Mouse (Mus musculus) heart, adult 9 months (tissue): Measurements from ENCODE around the gene Ramp1.

Experiments
- DNase-seq, 2 experiments: peaks; one replicate each; pipeline ENCODE4 v3.0.0; 2022; ENCODE audit warnings: low spot score in 2 of 2

Ramp1 gene

DNA sequence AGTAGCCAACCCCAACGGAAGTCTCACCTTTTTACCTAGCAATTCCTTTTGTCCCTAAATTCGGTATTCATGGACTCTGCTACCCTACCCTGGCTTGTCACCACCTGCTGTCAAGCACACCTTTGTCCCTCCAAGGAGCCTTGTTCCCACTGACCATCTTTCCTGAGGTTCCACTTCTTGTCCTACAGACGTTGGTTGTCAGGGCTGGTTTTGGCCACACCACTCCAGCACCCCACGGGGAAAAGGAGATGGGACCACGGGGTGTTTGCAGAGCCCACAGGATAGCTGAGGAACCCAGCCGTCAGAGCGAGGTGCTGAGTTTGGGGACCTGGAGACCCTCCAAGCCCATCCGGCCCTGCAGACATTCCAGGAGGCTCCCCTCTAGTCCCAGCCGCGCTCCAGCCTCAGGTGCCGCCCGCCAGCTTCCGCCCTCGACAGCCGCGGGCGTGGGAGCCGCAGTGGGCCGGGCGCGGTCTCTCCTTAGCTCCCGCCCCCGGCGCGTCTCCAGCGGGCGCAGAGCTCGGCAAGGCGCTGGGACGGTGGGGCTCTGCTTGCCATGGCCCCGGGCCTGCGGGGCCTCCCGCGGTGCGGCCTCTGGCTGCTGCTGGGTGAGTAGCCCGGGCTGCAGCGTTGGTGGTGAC is at the start of gene Ramp1:
Ramp1 (plus strand) TSS at position 290 of the 641 bp plus-strand sequence.
- DNase-seq: peak in 1 of 2 experiments; percentile 30

DNA sequence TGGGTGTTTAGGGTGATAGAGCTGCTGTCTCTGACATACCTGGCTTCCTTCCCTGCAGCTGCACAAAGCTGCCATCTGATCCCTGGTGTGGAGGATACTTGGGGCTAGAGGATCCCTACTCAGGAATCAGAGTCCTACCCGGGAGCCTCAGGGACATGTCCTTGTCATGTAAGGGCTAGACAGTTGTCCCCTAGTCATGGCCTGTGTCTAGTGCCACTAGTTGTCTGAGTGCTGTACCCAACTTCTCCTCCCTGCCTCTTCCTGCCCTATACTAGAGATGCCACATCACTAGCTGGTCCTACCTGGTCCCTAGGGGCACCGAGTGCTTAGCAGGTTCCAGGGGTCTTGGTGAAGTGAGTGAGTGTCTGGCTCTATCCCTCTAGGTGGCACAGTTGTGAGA is 42.6 kb upstream of the Ramp1 start:
- no peak for DNase-seq

DNA sequence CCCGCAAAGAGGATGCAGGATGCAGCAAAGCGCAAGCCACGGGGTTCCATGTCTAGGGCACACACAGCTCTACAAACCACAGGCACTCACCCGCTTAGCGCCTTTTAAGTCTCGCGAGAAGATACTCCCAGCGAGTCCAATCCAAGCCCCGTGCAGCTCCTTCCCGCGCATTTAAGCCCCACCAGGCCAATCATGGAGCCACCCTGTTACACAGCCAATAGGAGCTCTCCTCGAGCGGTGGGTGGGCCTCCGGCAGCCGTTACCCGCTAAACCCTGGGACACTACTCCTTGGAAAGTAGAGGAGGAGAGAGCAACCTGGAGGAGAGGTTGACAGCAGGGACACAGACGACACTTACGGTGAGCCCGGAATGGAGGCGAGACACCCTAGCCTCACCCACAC is 34.8 kb upstream of the Ramp1 start, which contains the start of gene Rbm44:
Rbm44 (plus strand) TSS at position 277 of the 400 bp plus-strand sequence.
- no peak for DNase-seq

DNA sequence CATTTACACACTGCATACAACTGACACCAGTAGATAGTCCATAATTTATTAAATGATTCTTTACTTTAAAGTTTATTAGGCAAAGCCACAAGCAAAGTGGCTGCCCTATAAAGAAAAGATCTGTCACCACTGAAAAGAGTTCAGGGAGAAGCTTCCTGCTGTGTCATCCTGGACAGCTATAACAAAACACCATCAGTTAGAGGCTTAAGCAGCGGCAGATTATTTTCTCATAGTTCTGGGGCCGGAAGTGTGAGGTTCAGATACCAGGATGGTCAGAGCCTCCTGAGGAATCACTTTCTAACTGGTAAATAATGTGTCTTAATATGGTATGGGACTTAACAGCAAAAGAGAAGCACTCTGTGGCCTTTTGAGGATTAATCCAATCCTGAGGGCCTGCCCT is 28.1 kb upstream of the Ramp1 start:
- DNase-seq: no peak

DNA sequence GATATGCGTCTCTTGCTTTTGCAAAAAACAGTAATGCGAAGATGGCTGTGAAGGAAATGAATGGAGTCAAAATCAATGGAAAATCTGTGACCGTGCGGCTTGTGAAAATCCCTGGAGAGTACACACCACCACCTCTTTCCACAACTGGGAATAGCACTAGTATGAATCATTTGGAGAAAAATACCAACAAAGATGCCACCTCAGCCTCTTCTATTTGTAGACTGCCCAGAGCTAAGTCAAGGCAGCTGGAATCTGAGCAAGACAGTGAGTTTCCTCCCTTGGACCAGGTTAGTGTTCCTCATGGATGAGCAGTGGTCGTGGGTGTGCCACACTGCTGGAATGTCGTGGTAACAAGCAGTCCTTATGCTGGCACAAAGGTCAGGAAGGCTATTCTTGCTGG is 12.8 kb upstream of the Ramp1 start:
- no peak for DNase-seq

DNA sequence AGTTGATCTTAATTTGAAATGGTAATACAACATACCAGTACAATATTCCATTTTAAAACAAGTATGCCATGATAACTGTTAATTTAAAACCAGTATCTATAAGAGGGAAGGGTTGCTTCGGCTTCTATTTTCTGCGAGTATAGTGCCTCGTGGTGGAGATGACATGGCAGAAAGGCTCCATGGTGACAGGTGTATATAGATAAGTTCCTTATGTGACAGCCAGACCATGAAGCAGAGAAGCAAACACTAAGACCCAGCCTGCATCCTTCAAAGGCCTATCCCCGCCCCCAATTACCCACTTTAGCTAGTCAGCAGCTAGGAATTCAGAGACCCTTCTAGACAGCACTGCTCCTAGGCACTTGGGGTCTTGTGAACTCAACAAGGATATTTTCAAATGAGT is 10.5 kb upstream of the Ramp1 start:
- DNase-seq: no peak

DNA sequence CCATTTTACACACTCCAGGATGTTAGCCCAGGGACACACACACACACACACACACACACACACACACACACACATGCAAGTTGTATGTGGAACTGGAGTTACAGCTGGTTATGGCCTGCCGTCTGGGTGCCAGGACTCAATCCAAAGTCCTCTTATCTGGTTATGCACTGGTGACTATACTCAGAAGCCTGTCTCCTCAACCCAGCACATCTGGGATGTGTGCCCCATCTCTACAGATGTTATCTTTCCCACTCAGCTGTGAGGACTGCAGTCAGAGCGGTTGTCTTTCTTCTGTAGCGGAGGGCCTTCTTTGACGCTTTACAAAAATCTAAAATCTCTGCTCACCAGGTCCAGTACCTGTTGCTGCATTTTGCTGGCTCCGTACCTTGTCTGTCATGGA is 4.8 kb upstream of the Ramp1 start:
- DNase-seq: no peak

DNA sequence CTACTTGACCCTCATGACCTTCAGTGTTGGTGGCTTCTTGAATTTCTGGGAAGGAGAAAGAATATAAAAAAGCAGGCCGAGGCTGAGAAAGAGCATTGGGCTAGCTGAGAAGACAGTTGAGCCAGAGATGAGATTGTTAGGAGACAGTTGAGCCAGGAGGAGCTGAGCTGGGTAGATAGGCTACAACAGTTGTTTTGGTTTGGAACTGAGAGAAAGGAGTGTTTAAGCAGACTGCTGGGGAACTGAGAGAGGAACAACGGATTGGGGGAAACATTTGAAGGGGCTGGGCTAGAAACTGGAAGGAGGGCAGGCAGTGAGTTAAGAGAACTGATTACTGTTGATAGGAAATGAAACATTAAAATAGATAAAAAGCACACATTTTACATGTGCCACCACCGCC is 3.6 kb upstream of the Ramp1 start:
- no peak for DNase-seq

DNA sequence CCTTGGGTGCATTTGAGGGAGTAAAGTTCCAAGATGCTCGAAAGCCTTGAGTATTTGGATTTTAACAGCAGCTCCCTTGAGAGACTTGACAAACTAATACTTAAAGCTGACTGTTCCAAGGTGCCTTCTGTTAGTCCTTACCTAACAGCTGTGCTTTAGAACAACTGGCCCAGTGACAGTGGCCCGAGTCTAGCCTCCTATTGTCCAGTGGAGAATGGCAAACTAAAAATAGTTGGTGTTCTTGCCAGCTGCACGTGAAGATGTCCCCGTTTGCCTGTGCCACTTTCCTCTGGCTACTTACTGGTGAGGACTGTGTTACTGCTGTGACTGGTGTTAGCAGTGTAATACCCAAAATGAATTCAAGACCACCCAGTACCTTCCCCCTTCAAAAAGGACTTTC is 2.8 kb upstream of the Ramp1 start:
- DNase-seq: peak; percentile 25 to 32

DNA sequence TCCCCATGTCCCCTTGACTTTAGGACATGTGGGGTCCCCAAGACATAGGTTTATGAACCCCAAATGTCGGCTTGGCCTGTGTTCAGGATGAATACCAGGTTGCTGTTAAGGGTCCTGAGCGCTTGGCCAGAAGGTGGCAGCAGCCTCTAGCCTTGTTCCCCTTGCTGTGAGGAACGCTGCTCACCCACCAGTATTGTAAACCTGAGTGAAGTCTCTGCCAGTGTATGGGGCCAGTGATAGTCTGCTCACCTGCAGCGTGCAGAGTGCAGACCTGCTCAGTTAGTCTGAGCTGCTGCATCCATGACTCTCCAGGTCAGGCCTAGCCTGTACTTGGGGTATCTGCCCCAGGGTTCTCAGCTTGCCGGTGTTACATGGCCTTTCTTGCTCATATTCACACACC is 536 bp upstream of the Ramp1 start:
- peak; percentile 42 to 60 for DNase-seq

DNA sequence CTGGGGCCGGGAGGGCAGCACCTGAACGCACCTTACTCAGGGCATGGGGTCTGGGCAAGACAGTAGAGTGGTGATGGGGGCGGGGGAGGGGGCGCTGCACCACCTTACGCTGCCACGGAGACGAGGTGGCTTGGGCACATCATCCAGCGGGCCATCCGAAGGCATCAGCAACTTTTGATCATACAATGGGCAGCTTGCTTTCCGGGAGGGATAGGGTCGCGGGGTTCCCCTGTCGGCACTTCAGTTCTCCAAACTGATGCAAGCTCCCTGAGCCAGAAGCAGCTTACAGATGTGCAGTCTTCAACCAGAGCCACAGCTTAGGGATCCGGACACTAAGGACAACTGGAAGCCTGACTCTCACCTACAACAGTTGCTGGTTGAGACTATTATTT is 548 bp downstream of the Ramp1 start:
- DNase-seq: no peak

DNA sequence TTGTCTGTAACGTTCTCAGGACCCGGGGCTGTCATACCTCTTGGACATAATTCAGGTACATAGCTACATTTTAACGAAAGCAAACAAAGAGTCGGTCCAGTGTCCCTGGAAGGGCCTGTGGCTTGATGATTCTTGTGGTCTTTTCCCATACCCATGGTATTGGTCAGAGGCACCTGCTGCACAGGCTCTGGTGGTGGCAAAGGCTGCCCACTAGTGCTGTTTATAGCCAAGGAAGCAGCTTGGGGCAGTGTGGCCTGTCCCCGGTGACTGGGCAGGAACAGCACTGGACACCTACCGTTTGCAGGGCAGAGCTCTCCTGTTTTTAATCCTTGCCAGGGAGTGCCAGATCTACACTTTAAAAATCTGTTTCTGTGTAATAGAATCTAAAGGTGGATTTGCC is 1.1 kb downstream of the Ramp1 start:
- DNase-seq: no peak

DNA sequence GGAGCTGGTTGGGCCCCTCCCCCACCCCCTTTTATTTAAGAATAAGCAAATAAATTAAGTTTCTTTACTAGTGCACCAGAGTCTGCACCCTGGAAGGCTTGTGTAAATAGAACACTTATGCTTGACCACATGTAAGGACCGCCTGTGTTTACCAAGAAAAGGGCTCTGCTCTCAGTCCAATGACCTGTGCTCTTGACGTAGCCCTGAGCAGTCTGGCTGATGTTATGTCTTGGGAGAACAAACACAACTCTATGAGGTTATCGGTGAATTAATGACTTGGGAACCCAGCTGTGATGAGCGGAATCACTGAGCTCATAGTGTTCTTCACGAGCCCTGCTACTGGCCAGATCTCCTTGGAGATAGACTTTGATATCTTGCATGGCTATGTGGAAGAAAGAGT is 1.6 kb downstream of the Ramp1 start:
- no peak for DNase-seq

DNA sequence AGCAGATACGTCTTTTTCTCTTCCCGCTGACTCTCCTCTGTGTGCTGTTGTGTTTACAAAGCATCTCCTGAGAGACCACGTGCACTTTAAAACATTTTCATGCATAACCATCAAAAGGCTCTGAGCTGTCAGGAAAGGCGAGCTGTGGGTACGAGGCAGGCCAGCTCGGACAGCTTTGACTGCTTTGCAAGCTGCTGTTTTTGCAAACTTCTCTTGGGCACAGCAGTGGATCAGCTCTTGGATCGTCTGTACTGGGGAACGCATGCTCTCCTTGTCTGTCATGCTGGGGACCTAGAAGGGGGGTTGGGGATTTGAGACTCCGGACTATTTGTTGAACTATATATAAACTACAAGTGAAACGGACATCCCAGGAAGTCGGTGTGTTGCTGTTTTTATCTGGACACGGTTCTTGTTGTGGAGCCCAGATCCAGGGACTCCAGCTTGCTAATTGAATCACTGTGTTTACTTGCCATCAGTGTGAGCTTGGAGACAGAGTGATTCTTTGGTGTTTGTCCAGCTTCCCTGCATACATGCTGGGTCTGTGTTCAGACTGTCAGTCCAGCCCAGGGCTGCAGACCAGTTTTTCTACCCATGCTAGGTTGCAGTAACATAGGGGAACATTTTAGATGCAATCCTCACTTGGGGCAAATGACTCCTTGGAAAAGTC is 2.3 kb downstream of the Ramp1 start:
- no peak for DNase-seq

DNA sequence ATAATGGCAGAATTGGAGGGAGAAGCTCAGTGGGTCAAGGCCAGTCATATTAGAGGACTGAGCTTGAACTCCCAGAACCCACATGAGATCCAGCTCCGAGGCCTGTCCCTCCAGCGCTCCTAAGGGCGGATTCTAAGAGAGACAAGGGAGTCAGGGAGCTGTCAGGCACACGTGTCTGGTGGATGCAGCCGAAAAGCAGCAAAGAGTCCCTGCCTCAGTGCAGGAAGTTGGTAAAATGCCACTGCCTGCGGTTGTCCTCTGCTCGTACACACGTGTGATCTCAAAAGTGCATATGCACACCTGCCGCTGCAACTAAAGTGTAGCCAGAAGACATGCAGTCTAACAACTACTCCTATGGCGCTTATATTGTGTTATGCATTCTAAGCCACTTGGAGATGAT is 3.7 kb downstream of the Ramp1 start:
- no peak for DNase-seq

DNA sequence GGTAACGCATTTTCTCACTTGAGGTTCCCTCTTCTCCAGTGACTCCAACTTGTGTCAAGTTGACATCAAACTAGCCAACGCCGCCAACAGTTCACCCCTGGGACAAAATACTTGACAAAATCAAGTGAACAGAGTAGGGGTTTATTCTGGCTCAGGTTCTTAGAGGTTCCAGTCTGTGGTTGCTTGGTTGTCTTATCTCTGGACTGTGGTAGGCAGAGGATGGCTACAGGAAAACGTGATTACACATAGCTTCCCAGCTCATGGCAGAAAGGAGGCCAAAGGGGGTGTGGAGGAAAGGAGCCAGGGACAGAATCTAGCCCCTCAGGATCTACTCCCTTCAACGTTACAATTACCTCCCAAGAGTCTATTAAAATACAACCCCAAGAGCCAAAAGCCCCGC is 7.1 kb downstream of the Ramp1 start:
- DNase-seq: no peak

DNA sequence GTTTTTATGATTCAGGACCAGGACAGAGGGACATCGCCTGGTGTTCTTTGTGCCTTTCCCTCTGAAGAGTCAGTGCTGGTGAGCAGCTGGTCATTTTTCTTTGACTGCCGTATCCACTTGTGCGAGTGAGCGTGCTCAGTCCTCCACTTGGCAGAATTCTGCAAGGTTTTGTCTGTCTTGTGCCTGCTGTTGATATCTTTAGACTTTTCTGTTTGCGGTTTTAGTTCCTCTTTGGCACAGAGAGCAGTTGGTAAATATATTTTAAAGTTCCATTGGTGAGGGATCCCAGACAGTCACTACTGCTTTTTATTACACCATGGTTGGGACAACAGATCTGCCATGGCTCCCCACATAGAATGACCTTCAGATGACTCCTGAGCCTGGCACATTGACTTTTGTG is 7.7 kb downstream of the Ramp1 start:
- DNase-seq: peak in 1 of 2 experiments; percentile 41

DNA sequence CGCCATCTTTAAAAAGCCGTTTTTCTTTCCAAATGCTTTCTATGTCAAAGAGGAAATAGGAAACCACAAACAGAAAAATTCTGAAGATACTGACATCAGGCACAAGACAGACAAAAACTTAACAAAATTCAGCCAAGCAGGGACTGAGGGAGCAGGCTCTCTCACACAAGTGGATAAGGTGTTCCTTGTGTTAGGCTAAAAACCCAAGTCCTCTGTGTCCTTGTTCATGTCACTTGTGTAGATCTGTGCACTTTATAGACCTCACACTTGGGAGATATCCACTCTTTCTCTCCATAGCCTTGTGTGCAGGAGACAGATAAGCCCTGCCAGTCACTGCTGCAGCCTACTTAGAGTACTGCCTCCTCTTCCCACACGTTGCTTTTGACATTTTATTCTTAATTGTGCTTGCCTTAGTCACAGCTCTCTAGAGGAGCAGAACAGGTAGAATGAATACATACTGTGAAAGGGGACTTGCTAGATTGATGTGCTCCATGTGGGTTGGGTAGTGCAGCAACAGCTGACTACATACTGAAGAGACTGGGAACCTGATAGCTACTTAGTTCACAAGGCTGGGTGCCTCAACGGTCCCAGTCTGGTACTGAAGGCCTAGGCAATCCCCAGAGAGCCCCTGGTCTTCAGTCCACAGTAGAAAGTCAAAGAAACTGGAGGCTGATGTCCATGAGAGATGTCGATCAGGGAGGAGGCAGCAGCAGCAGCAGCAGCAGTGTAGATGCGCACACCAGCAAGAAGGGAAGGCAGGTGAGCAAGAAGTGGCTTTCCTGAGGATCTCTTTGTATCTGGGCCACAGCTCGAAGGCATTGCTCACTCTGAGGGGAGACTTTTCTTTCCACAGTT is 8.4 kb downstream of the Ramp1 start:
- DNase-seq: no peak

DNA sequence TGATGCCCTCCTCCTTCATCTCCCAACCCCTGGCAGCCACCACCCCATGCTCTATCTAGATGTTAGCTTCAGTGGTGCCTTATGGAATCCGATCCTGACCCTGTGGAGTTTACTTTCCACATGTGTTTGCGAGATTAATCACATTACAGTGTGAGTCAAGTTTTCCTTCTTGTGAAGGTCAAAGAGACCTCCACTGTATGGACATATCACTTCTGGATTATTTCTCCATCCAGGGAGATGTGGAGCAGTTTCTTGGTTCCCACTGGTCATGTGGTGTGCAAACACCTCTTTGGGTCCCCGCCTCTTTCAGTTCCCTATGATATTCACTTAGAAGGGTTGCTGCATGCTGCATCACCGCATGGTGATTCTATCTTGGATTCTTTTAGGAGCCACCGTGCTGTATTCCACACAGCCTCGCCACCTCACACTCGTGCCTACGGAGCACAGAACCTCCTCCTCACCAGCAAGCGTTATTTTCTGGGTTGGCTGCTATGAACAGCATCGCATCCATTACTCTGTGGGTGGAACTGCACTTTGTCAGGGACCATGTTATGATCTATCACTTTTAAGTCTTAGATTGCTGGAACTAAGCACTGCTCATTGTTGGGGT is 9.3 kb downstream of the Ramp1 start:
- no peak for DNase-seq

DNA sequence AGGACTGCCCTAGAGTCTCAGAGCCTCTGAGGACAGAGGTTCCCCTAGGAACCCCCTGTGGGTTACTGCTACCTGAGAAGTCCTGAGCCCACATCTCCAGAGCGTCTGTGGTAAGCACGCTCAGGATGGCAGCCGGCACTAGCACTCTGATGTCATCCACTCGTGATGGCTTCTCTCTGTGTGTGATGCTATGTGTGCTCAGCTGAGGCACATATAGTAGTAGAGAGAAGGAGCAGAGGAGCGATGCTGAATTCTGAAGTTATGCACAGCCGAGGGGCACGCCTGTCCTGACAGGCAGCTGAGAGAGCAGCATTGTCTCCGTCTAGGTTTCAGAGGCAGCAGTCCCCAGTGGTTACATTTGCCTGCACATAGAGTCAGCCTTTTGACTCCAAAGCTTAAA is 12.6 kb downstream of the Ramp1 start:
- DNase-seq: no peak

DNA sequence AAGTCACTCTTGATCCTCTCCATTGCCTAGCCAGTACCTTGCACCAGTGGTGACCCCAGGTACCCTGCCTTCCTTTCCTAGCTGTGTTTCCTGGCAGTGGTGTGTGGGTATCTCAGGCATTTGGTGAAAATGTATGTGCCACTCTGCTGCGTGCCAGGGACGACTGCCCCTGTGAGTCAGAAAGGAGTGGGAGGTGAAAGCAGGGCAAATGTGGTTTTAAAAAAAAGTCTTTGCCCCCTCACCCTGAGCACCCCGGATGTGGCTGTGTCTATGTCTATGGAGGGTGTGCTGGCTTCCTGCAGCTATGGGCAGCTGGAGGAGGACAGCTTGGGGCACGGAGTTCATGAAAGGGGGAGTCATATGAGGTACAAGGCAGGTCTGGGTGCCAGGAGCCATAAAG is 13.6 kb downstream of the Ramp1 start:
- DNase-seq: no peak

DNA sequence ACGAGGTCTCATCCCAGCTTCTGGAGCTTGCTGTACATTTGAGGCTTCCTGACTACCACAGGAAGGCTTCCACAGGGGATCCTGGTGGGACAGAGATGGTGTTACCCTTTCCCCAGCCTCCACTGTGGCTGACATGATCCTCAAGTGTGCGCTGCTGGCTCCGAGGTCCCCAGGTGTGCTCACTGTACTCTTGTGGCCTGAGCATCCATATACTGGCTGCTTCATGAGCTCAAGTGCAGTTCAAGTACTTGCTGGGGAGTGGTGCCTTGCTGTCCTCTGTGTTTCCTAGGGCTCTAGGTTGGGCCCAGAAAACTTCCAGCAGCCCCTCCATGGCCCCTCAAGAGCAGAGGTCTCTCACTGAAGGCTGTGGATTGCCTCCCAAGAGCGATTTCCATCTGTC is 14.1 kb downstream of the Ramp1 start:
- no peak for DNase-seq
